Mouse (Mus musculus): ENCODE data around the gene Erich6. TPM values are rescaled to one million over a fixed set of nuclear protein-coding genes. Genes with fewer than 3 reads are reported as not detected.

Gene Erich6
- polyA plus RNA-seq, 1 experiment, result not detected

DNA sequence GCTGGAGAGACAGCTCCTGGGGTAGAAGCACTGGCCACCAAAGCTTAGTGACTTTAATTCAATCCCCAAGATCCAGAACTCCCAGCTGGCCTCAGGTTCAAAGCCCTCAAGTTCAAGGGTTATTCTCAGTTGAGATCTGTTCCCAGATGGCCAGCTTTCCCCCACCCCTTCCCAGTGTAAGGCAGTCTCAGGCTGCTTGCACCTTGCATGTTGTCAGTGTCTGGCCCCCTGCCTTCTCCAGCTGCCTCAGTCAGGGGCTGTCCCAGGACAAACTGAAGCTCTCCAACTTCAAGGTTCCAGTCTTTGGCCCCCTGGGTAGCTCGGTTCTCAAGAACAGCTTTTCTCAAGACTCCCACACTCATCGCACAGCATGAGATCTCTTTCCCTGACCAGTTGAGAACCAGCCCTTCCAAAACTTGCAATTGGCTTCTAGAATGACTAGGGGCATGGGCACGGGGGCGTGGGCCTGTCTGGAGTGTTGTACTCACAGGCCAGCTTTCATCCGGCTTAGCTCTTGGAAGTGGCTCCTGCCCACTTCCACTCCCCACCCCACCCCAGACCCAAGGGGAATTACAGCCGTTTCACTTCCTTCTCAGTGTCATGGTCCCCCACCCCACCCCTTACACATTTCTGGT is 34.7 kb upstream of the Erich6 start:
- no peak overlapping the region for H3K27ac ChIP-seq (ENCODE audit: insufficient read depth, low read depth, low read length)
- H3K36me3 ChIP-seq (ENCODE audit: control insufficient read depth, insufficient read depth, low read length), result peaks cover 10% of the 10 kb centered on the region
- TF ChIP-seq CTCF (IDR thresholded peaks at IDR 0.05; ENCODE audit: extremely low read depth, insufficient read length, insufficient replicate concordance, low read depth, low read length) (no peak), POLR2A (IDR thresholded peaks at IDR 0.05; ENCODE audit: low read depth, low read length) (no peak)
- no peaks in the 10 kb centered on the region for H3K27me3 ChIP-seq (ENCODE audit: control insufficient read depth, insufficient read depth, low read length)
- H3K4me1 ChIP-seq (ENCODE audit: control insufficient read depth, insufficient read depth, insufficient read length, low read length), result peaks cover 6% of the 10 kb centered on the region; the same call in 1 of the 2 replicates
- no peak overlapping the region for H3K4me3 ChIP-seq (ENCODE audit: low read depth, low read length)
- WGBS, result 43% methylated on average over 6 of the region's 6 CpGs

DNA sequence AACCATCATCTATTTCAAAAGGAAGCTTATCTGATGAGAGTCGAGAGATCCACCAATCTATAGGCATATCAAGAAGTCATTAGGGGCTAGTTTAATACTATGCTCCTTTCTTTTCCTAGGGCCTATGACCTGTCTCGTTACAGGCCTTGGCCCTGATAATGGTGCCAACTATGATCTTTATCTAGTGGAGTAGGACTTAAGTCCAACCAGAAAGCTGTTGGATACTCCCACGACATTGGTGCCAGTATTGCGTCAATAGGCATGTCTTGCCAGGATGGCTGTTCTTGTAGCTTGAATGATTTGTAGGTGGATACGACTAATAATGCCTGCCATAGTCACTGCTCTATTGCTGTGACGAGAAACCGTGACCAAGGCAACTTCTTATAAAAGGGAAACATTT is 27.0 kb upstream of the Erich6 start:
- no peak for TF ChIP-seq POLR2A (IDR thresholded peaks at IDR 0.05; ENCODE audit: low read depth, low read length)
- TF ChIP-seq CTCF (IDR thresholded peaks at IDR 0.05; ENCODE audit: extremely low read depth, insufficient read length, insufficient replicate concordance, low read depth, low read length), result no peak
- WGBS, result 81% methylated on average over 7 of the region's 7 CpGs
- H3K4me3 ChIP-seq (ENCODE audit: low read depth, low read length), result no peak overlapping the region

DNA sequence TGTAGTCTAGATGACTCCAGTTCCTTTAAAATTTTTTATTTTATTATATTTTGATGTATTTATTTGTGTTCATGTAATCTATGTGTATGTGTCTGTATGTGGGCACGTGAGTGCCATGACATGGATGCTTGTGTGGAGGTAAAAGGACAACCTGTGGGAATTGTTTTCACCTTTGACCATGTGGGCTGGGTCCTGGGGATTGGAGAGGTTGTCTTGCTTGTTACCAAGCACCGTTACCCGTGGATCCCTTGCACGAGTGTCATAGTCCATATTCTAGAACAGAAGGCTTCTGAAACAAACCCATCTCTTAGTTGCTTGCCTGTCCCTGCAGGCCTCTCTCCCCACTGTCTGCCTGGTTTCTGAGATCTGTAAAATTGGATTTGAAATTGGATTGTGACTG is 23.6 kb upstream of the Erich6 start:
- H3K36me3 ChIP-seq (ENCODE audit: control insufficient read depth, insufficient read depth, low read length), result no peaks in the 10 kb centered on the region

More for the DNA sequence above, 27.0 kb upstream of the Erich6 start:
- no peaks in the 10 kb centered on the region for H3K4me1 ChIP-seq (ENCODE audit: control insufficient read depth, insufficient read depth, insufficient read length, low read length)
- no peaks in the 10 kb centered on the region for H3K27me3 ChIP-seq (ENCODE audit: control insufficient read depth, insufficient read depth, low read length)
- H3K36me3 ChIP-seq (ENCODE audit: control insufficient read depth, insufficient read depth, low read length), result no peaks in the 10 kb centered on the region
- H3K27ac ChIP-seq (ENCODE audit: insufficient read depth, low read depth, low read length), result no peak overlapping the region

DNA sequence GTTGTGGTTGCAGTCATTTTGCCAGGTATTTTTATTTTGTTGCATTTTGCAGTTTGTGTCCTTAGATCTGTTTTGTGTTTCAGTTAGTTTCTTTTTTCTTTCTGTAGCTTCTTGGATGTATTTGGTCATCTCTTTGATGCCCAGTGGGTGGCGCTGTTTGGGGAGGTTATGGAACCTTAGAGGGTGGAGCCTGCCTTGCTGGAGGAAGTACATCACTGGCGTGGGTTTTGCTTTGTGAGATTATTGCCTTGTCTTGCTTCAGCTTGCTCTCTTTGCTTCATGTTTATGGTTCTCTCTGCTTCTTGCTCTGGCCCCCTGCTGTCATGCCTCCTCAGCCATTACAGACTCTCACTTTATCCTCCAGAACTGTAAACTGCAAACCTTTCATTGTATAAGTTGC is 20.3 kb upstream of the Erich6 start:
- no peaks in the 10 kb centered on the region for H3K27me3 ChIP-seq (ENCODE audit: control insufficient read depth, insufficient read depth, low read length)
- no peak overlapping the region for H3K4me3 ChIP-seq (ENCODE audit: low read depth, low read length)
- WGBS, result 9% methylated on average over 2 of the region's 2 CpGs
- H3K4me1 ChIP-seq (ENCODE audit: control insufficient read depth, insufficient read depth, insufficient read length, low read length), result no peaks in the 10 kb centered on the region
- no peaks in the 10 kb centered on the region for H3K36me3 ChIP-seq (ENCODE audit: control insufficient read depth, insufficient read depth, low read length)
- no peak overlapping the region for H3K27ac ChIP-seq (ENCODE audit: insufficient read depth, low read depth, low read length)
- TF ChIP-seq CTCF (IDR thresholded peaks at IDR 0.05; ENCODE audit: extremely low read depth, insufficient read length, insufficient replicate concordance, low read depth, low read length) (peak; percentile 76; the same call in 1 of the 2 replicates), POLR2A (IDR thresholded peaks at IDR 0.05; ENCODE audit: low read depth, low read length) (no peak)

More for the DNA sequence above, 23.6 kb upstream of the Erich6 start:
- Histone ChIP-seq H3K27ac (ENCODE audit: insufficient read depth, low read depth, low read length) (no peak overlapping the region), H3K27me3 (ENCODE audit: control insufficient read depth, insufficient read depth, low read length) (no peaks in the 10 kb centered on the region), H3K4me3 (ENCODE audit: low read depth, low read length) (no peak overlapping the region), H3K4me1 (ENCODE audit: control insufficient read depth, insufficient read depth, insufficient read length, low read length) (no peaks in the 10 kb centered on the region)
- WGBS, result 69% methylated on average over 4 of the region's 4 CpGs
- TF ChIP-seq CTCF (IDR thresholded peaks at IDR 0.05; ENCODE audit: extremely low read depth, insufficient read length, insufficient replicate concordance, low read depth, low read length), result no peak
- no peak for TF ChIP-seq POLR2A (IDR thresholded peaks at IDR 0.05; ENCODE audit: low read depth, low read length)

DNA sequence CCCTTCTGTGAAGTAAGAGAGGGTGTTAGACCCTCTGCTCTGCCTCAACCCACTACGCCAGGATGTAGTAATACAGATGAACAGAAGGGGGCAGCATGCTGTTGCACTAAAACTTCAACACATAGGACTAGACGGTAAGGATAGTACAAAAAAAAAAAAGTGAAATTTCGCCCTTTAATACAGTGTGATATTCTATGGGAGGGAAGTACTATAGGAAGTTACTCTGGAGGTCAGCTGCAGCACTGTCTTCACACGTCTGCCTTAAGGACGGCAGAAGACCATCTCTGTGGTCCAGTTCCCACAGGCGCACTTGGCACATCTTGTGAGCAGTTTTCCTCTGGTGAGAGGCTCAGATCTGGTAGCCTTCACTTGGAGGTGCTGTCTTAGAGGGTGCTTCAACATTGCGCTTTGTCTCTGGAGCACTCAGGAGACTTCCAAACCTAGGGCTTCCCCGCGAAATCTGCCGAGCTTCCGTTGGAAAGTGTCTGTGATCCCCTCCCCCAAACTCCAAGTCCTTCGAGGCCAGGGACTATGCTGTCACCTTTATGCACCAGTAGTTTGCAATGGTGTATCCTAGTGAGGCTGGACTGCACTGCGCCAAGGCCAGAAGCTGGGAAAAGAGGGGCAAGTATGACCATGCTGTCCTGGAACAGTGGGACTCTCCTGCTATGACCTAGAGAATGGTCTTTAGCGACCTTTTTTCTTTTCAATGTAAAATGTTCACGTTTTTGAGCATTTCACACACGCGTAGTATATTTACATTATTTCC is 18.5 kb upstream of the Erich6 start:
- TF ChIP-seq CTCF (IDR thresholded peaks at IDR 0.05; ENCODE audit: extremely low read depth, insufficient read length, insufficient replicate concordance, low read depth, low read length) (peak; percentile 12; the same call in 1 of the 2 replicates), POLR2A (IDR thresholded peaks at IDR 0.05; ENCODE audit: low read depth, low read length) (no peak)
- Histone ChIP-seq H3K27me3 (ENCODE audit: control insufficient read depth, insufficient read depth, low read length) (no peaks in the 10 kb centered on the region), H3K4me1 (ENCODE audit: control insufficient read depth, insufficient read depth, insufficient read length, low read length) (no peaks in the 10 kb centered on the region), H3K36me3 (ENCODE audit: control insufficient read depth, insufficient read depth, low read length) (no peaks in the 10 kb centered on the region), H3K4me3 (ENCODE audit: low read depth, low read length) (no peak overlapping the region), H3K27ac (ENCODE audit: insufficient read depth, low read depth, low read length) (no peak overlapping the region)
- 57% methylated on average over 17 of the region's 17 CpGs for WGBS

DNA sequence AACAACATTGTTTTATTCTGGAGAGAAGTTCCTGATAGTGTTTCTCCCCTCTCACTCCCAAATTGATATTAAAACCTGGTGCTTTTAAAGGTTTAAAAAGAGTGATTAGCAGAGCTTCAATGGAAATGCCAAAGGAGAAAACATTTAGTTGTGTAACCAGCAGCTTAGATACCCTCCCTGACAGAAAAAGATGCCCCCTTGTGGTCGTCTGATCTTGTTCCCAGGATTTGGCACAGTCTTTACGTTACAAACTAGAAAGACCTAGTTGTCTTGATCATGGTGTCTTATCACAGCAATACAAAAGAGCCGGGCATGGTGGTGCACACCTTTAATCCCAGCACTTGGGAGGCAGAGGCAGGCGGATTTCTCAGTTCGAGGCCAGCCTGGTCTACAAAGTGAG is 16.9 kb upstream of the Erich6 start:
- Histone ChIP-seq H3K4me1 (ENCODE audit: control insufficient read depth, insufficient read depth, insufficient read length, low read length) (no peaks in the 10 kb centered on the region), H3K27me3 (ENCODE audit: control insufficient read depth, insufficient read depth, low read length) (no peaks in the 10 kb centered on the region), H3K36me3 (ENCODE audit: control insufficient read depth, insufficient read depth, low read length) (no peaks in the 10 kb centered on the region), H3K4me3 (ENCODE audit: low read depth, low read length) (no peak overlapping the region), H3K27ac (ENCODE audit: insufficient read depth, low read depth, low read length) (no peak overlapping the region)
- TF ChIP-seq POLR2A (IDR thresholded peaks at IDR 0.05; ENCODE audit: low read depth, low read length) (no peak), CTCF (IDR thresholded peaks at IDR 0.05; ENCODE audit: extremely low read depth, insufficient read length, insufficient replicate concordance, low read depth, low read length) (no peak)
- WGBS, result 34% methylated on average over 5 of the region's 5 CpGs

DNA sequence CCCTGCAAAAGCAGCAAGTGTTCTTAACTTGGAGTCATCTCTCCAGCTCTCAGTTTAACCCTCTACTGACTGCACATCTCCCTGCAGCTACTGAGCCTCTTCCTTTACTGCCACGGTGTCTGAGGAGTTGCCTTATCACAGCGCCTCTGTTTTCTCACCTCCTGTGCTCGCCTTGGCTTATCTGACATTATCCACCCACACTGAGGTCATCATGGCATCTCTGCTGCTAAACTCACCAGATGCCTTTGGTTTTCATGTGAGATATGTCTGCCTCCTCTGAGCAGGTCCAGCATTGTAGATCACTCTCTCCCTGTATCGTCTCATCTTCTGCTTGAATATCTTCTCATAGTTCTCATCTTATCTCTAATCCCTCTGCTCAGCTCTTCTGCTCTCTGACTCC is 13.3 kb upstream of the Erich6 start:
- H3K4me3 ChIP-seq (ENCODE audit: low read depth, low read length), result no peak overlapping the region
- H3K36me3 ChIP-seq (ENCODE audit: control insufficient read depth, insufficient read depth, low read length), result no peaks in the 10 kb centered on the region
- TF ChIP-seq POLR2A (IDR thresholded peaks at IDR 0.05; ENCODE audit: low read depth, low read length) (no peak), CTCF (IDR thresholded peaks at IDR 0.05; ENCODE audit: extremely low read depth, insufficient read length, insufficient replicate concordance, low read depth, low read length) (no peak)
- H3K27ac ChIP-seq (ENCODE audit: insufficient read depth, low read depth, low read length), result no peak overlapping the region
- no peaks in the 10 kb centered on the region for H3K27me3 ChIP-seq (ENCODE audit: control insufficient read depth, insufficient read depth, low read length)
- WGBS, result 46% methylated on average over 4 of the region's 4 CpGs
- H3K4me1 ChIP-seq (ENCODE audit: control insufficient read depth, insufficient read depth, insufficient read length, low read length), result no peaks in the 10 kb centered on the region
